Mouse (Mus musculus) limb, embryonic 13.5 days (tissue): ENCODE measurements around the gene Nectin2. TPM values are rescaled to one million over a fixed set of nuclear protein-coding genes. Genes with fewer than 3 reads are reported as not detected.

ENCODE experiments used
- ATAC-seq: fragments of 200-750 bp; cut with Nextera tagmentation; 2 replicates; pipeline ENCODE4 v1.8.0; 2017; ENCODE audit warnings: low read depth, moderate number of reproducible peaks, moderate TSS enrichment; ENCODE audit not compliant: low FRiP score
- H3K27ac ChIP-seq: fragments of 300-500 bp; sonication (generic); 2 replicates; pipeline ENCODE4 v1.5.1; 2015; ENCODE audit warnings: inconsistent platforms, mild to moderate bottlenecking, moderate library complexity
- H3K27me3 ChIP-seq: fragments of 300-500 bp; sonication (generic); 2 replicates; pipeline ENCODE4 v1.6.1; 2015; ENCODE audit warnings: mild to moderate bottlenecking, inconsistent platforms
- H3K36me3 ChIP-seq: fragments of 300-500 bp; sonication (generic); 2 replicates; pipeline ENCODE4 v1.6.1; 2015; ENCODE audit warnings: inconsistent platforms, mild to moderate bottlenecking, moderate library complexity
- H3K4me1 ChIP-seq: fragments of 300-500 bp; sonication (generic); 2 replicates; pipeline ENCODE4 v1.6.1; 2015; ENCODE audit warnings: inconsistent platforms
- H3K4me2 ChIP-seq: fragments of 300-500 bp; sonication (generic); replicated peaks from 2 replicates; pipeline ENCODE4 v1.6.1; 2015; ENCODE audit warnings: inconsistent platforms, mild to moderate bottlenecking, moderate library complexity
- H3K4me3 ChIP-seq: fragments of 300-500 bp; sonication (generic); 2 replicates; pipeline ENCODE4 v1.5.1; 2015; ENCODE audit warnings: moderate library complexity, mild to moderate bottlenecking, inconsistent platforms
- H3K9ac ChIP-seq: fragments of 300-500 bp; sonication (generic); 2 replicates; pipeline ENCODE4 v1.6.1; 2015; ENCODE audit warnings: mild to moderate bottlenecking, inconsistent platforms
- H3K9me3 ChIP-seq: fragments of 300-500 bp; sonication (generic); 2 replicates; pipeline ENCODE4 v1.6.1; 2016; ENCODE audit warnings: inconsistent platforms
- WGBS: fragments of 180-500 bp; shearing (Covaris S2); methylation state at CpG from one replicate; pipeline ENCODE4 v1.1.7; 2015; 5-methylcytosine and 5-hydroxymethylcytosine counted together
- polyA plus RNA-seq: library from polyadenylated mRNA; unstranded; fragments of >200 nt; fragmentation: Nextera tagmentation; extraction: Ambion mirVana; gene quantifications from 2 replicates; pipeline ENCODE4 v1.2.1, GENCODE M21; 2015

Gene Nectin2
- polyA plus RNA-seq, 1 experiment from 2014 or later: 88.7 TPM

DNA sequence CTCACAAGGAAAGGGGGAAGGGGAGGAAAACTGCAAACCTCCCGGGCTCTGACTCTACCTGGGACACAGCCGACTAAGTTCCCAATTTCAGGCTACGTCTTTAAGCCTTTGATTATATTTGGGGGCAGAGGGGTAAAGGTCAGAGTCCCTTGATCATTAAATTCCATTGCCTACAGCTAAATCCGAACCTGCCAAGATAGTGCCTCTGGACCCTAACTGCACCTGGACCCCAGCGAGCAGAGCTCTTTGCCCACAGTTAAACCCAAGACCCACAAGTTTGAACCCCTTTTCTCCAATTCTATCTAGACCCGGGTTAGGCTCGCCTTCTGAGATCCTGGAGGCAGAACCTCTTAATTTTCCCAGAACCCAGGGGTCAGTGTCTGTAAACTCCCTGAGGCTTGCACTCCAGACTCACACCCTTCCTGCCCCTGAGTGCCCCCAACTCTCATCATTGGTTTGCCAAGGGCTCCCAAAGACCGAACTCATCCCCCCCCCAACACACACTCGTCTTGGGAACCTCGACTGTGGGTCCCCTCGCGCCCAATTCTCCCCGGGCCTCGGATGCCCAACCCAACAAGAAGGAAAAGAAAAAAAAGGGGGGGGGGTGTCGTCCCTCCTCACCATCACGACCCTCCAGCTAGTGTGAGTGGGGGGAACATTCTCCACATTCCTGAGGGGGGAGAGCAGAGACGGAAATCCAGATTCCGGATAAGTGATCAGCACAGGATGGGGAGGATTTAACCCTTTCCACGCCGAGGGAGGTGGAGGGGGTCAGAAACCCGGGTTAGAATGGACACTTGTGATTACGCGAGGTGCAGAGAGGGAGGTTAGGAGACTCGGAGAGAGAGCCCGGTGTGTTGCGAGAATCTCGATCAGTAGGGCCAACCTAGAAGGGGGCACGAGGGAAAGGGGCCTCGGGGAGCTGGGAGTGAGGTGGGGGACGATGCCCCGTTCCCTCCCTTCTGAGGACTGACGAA, 1.8 kb downstream of the Nectin2 start:
- under 1% methylated on average over 32 of the region's 32 CpGs for WGBS
- peak overlapping the region; percentile 89 for H3K27ac ChIP-seq
- ATAC-seq: no peak
- peak overlapping the region; percentile 84 for H3K4me3 ChIP-seq
- H3K27me3 ChIP-seq: no peaks in the 10 kb centered on the region
- no peaks in the 10 kb centered on the region for H3K9me3 ChIP-seq
- H3K9ac ChIP-seq: peak overlapping the region; percentile 92
- H3K36me3 ChIP-seq: peaks cover 12% of the 10 kb centered on the region
- peaks cover 47% of the 10 kb centered on the region for H3K4me1 ChIP-seq
- peak overlapping the region; percentile 85 for H3K4me2 ChIP-seq

DNA sequence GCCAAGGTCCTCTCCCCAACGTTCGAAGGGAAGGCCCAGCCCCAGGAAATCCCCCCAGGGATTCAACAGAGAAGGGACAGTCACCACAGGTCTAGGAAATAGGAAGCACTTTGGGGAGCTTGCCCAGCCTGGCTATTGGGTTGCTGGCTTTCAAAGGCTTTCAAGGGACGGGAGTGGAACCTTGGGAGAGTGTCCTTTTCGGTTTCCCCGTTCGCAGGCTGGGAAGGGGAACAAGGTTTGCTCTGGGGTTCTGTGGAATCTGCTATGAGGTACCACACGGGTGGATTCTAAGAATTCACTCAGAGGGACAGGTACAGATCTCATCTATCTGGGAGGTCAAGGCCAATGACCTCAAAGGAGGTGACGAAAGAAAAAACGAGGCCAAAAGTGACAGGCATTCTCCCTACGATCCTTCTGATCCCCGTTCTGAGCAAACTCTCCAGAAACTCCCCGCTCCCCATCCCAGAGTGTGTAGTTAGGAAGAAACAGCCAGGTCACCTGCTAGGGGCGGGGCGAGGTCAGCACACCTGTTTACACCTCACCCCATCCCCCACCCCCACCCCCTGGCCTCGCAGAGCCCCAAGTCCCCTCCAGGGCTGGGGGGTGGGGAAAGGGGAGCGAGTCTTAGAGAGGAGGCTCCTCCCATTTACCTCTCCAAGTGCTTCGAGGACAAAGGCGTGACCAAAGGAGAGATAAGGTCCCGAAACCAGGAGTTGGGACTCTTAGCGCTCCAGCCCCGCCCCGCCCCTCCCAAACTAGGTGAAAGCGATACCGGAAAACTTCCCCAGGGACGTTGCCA, 2.7 kb downstream of the Nectin2 start:
- Histone ChIP-seq H3K4me2 (peak overlapping the region; percentile 85), H3K4me1 (peaks cover 47% of the 10 kb centered on the region), H3K9ac (peak overlapping the region; percentile 92), H3K9me3 (no peaks in the 10 kb centered on the region), H3K27ac (no peak overlapping the region), H3K27me3 (no peaks in the 10 kb centered on the region), H3K36me3 (peaks cover 18% of the 10 kb centered on the region), H3K4me3 (peak overlapping the region; percentile 84)
- WGBS: 3% methylated on average over 24 of the region's 25 CpGs
- ATAC-seq: no peak

DNA sequence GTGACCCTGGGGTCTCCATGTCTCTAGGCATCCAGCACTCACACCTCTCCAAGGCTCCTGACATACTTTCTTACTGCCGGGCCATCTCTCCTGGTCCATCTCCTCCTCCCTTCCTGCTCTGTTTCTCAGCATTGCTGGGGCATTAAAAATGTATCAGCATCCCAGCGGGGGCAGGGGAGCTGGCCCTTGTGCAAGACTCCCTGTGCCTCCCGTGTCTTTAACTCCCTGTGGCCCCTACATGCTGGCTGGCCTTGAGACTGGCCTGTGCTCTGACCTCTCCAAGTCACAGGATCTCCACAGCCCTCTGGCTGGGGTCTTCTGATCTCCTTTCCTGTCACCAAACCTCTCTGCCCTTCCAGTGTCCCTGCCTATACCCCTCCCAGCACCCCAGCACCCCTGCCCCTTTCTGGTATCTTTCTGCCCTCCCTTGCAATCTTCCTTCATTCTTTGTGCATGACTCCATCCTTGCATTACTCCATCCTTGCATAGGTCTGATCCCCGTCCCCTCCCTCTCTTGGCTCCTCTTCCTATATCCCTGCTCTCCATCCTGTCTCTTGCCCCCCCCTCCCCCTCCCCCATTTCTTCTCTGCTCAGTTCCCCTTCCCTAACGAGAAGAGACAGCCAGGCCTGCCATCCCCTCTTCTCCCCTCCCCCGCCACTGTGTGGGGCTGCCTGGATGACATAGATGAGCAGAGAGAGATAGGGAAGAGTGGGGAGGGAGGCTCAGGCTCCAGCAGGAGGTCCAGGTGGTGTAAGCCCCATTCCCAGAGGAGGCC, 3.7 kb downstream of the Nectin2 start:
- Histone ChIP-seq H3K9ac (peak overlapping the region; percentile 59), H3K4me2 (peak overlapping the region; percentile 85), H3K27me3 (no peaks in the 10 kb centered on the region), H3K4me1 (peaks cover 51% of the 10 kb centered on the region), H3K9me3 (no peaks in the 10 kb centered on the region), H3K4me3 (peak overlapping the region; percentile 84), H3K36me3 (peaks cover 22% of the 10 kb centered on the region), H3K27ac (no peak overlapping the region; the same call in 1 of the 2 replicates)
- 45% methylated on average over 6 of the region's 6 CpGs for WGBS
- no peak for ATAC-seq

DNA sequence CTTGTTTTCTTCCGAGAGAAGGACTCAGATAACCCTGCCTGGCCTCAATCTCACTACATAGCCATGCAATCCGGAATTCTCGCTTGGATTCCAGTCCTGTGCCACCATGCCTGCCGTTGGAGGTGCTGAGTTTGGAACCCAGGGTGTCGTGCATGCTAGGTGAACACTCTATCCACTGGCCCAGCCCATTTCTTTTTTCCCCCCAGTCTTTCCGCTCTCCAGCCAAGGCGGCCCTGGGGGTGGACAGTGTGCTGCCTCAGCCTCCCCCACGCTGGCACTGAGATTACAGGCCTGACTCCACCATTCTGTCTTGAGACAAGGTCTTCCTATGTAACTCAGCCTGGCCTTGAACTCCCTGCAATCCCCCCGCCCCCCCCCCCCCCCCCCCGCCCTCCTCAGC, 4.3 kb downstream of the Nectin2 start:
- WGBS: 82% methylated on average over 8 of the region's 10 CpGs
- no peak overlapping the region for H3K4me3 ChIP-seq
- no peak for ATAC-seq
- H3K4me2 ChIP-seq: no peak overlapping the region
- H3K27me3 ChIP-seq: no peaks in the 10 kb centered on the region
- peaks cover 28% of the 10 kb centered on the region for H3K36me3 ChIP-seq
- H3K9ac ChIP-seq: no peak overlapping the region
- H3K27ac ChIP-seq: no peak overlapping the region
- no peaks in the 10 kb centered on the region for H3K9me3 ChIP-seq
- peaks cover 54% of the 10 kb centered on the region for H3K4me1 ChIP-seq

DNA sequence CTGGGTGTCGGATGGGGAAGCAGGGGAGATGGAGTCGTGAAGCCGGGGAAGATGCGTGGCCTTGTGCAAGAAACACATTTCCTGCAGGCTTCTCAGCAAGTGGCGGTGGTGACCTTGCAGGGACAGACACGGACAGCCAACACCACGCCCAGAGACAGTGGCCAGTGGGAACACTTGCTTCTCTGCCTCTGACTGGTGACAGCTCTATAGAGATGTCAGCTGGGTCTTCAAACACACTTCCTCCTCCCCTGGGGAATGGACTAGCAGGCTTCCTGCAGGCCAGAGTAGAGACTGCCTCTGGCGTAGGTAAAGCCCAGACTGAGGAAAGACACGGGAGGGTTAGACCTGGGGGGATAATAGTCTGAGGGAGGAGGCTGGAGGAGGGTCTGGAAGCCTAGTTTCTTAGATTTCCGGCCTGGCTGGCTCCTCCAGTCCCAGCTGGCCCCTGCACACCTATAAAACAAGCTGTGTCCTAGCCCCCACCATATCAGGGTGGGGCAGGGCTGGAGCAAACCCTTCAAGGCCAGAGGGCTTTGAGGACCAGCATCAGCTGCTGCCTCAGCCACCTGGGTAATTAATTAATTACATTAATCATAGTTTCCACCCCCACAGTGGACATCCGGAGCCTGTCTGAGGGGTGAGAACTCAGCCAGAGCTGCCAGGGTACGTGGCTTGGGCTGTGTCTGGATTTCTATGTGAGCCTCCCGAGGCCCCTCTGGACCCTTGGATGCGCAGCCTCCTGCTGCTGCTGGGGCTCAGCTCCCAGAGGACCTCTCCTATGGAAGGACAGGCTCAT, 5.5 kb downstream of the Nectin2 start:
- WGBS: 56% methylated on average over 14 of the region's 14 CpGs
- no peaks in the 10 kb centered on the region for H3K27me3 ChIP-seq
- no peak overlapping the region for H3K4me3 ChIP-seq
- ATAC-seq: no peak
- peak overlapping the region; percentile 52; the same call in 1 of the 2 replicates for H3K27ac ChIP-seq
- peak overlapping the region; percentile 23; the same call in 1 of the 2 replicates for H3K4me2 ChIP-seq
- H3K9ac ChIP-seq: peak overlapping the region; percentile 13; the same call in 1 of the 2 replicates
- peaks cover 48% of the 10 kb centered on the region for H3K4me1 ChIP-seq
- H3K9me3 ChIP-seq: no peaks in the 10 kb centered on the region
- H3K36me3 ChIP-seq: peaks cover 37% of the 10 kb centered on the region

DNA sequence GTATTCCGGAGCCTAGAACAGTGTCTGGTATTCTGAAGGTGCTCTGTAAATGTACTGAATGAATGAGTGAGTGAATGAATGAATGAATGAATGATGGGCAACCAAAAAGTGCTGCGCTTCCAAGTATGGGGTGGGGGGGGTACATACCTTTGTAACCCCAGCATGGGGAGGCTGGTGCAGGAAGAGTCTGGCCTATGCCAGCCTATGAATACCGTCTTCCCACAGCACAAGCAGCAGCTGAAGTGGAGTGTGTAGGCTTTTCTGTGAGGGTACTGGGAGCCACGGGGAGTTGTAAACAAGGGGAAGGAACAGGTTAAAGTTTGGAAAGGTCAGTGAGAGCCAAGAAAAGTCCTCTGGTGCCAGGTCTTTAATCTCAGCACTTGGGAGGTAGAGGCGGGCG, 6.5 kb downstream of the Nectin2 start:
- peaks cover 48% of the 10 kb centered on the region for H3K4me1 ChIP-seq
- no peaks in the 10 kb centered on the region for H3K27me3 ChIP-seq
- H3K4me2 ChIP-seq: no peak overlapping the region
- no peaks in the 10 kb centered on the region for H3K9me3 ChIP-seq
- H3K36me3 ChIP-seq: peaks cover 37% of the 10 kb centered on the region
- H3K4me3 ChIP-seq: no peak overlapping the region
- H3K9ac ChIP-seq: no peak overlapping the region
- no peak overlapping the region for H3K27ac ChIP-seq
- no peak for ATAC-seq
- 92% methylated on average over 6 of the region's 6 CpGs for WGBS

DNA sequence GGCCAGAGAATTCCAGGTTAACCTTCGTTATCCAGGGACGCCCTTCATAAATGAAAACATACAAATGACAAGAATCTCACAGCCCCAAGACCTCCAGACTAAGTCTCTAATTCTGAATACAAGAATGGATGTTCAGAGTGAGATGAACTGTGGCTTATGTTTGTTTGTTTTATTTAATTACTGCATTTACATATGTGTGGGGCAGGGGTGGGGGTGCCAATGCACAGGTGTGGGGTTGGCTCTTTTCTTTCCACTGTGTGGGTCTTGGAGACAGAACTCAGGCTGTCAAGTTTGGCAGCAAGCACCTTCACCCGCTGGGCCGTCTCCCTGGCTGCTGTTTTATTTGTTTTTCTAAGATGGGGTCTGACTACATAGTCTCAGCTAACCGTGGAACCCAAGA, 7.8 kb downstream of the Nectin2 start:
- Histone ChIP-seq H3K4me3 (no peak overlapping the region), H3K27me3 (no peaks in the 10 kb centered on the region), H3K9me3 (no peaks in the 10 kb centered on the region), H3K27ac (no peak overlapping the region), H3K4me2 (no peak overlapping the region), H3K4me1 (peaks cover 37% of the 10 kb centered on the region), H3K9ac (no peak overlapping the region), H3K36me3 (peaks cover 47% of the 10 kb centered on the region)
- ATAC-seq: no peak
- 49% methylated on average over 5 of the region's 5 CpGs for WGBS

DNA sequence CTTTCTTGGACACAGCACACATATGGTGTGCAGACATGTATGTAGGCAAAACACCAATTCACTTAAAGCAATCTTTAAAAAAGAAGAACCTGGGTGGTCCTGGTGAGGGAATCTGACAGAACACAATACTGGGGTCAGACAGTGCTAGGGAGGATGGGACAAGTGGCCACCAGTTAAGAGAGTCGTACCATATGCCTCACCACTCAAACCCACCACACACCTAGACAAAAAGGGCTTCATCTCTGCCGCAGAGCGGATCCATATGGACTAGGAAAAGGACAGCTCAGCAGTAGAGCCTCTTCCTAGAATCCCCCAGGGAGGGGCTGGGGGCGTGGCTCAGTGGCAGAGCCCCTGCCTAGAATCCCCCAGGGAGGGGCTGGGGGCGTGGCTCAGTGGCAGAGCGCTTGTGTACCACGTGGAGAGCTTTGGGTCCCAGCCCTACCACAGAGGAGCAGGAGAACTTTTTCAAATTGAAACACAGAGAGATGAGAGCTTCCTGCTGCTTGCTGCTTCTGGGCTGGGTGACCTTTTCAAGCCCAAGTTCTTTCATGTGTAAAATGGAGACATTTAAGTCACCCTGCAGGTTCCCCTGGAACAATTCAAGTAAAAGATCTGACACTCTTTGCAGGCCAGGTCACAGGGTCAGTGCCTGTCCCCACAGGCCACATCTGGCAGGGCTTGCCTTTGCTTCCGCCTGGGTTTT, 8.8 kb downstream of the Nectin2 start:
- 16% methylated on average over 8 of the region's 8 CpGs for WGBS
- no peak overlapping the region; the same call in 1 of the 2 replicates for H3K27ac ChIP-seq
- H3K4me2 ChIP-seq: no peak overlapping the region
- peak; percentile 10; the same call in 1 of the 2 replicates for ATAC-seq
- no peaks in the 10 kb centered on the region for H3K9me3 ChIP-seq
- H3K4me1 ChIP-seq: peaks cover 27% of the 10 kb centered on the region
- no peak overlapping the region for H3K9ac ChIP-seq
- no peak overlapping the region for H3K4me3 ChIP-seq
- no peaks in the 10 kb centered on the region for H3K27me3 ChIP-seq
- H3K36me3 ChIP-seq: peaks cover 56% of the 10 kb centered on the region

DNA sequence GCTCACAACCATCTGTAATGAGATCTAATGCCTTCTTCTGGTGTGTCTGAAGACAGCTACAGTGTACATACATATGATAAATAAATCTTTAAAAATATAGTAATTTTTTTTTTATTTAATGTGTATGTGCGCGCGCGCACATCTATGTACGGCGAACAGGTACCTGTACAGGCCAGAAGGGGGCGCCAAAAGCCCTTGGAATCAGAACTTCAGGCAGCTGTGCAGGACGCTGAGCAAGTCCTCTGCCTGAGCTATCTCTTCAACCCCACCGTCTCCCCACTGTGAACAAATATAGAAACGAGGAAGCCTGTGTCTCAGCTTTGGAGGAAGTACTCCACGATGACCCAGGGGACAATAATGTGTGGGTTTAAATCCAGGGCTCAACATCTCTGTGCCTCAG, 10.0 kb downstream of the Nectin2 start:
- Histone ChIP-seq H3K4me3 (no peak overlapping the region), H3K27me3 (no peaks in the 10 kb centered on the region), H3K9ac (no peak overlapping the region), H3K36me3 (peaks cover 66% of the 10 kb centered on the region), H3K4me1 (peaks cover 17% of the 10 kb centered on the region), H3K4me2 (no peak overlapping the region), H3K9me3 (no peaks in the 10 kb centered on the region), H3K27ac (no peak overlapping the region)
- ATAC-seq: no peak
- 91% methylated on average over 11 of the region's 11 CpGs for WGBS

DNA sequence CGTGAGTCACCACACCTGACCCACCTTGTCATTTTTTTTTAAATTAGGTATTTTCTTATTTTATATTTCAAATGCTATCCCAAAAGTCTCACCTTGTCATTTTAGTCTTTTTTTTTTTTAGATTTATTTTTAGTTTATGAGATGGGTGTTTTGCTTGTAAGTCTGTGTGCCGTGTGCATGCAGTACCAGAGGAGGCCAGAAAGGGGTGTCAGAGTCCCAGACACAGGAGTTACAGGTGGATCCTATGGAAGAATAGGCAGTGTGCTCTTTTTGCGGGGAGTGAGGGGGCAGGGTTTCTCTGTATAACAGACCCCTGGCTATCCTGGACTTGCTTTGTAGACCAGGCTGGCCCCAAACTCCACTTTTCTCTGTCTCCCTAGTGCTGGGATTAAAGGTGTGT, 11.5 kb downstream of the Nectin2 start:
- Histone ChIP-seq H3K4me3 (no peak overlapping the region), H3K27ac (no peak overlapping the region), H3K9me3 (no peaks in the 10 kb centered on the region), H3K36me3 (peaks cover 72% of the 10 kb centered on the region), H3K9ac (no peak overlapping the region), H3K27me3 (no peaks in the 10 kb centered on the region), H3K4me1 (peaks cover 8% of the 10 kb centered on the region; the same call in 1 of the 2 replicates), H3K4me2 (no peak overlapping the region)
- 89% methylated on average over 3 of the region's 3 CpGs for WGBS
- ATAC-seq: no peak
